Mouse (Mus musculus) limb, embryonic 12.5 days (tissue): ENCODE results near the gene Mmp8. TPM values are rescaled to one million over a fixed set of nuclear protein-coding genes. Genes with fewer than 3 reads are reported as not detected.

Experiments used
- ATAC-seq: fragments of 200-750 bp; cut with Nextera tagmentation; 2 replicates; pipeline ENCODE4 v1.8.0; 2017; ENCODE audit warnings: low read depth, moderate TSS enrichment; ENCODE audit not compliant: insufficient number of reproducible peaks, insufficient read depth, low FRiP score, low TSS enrichment
- H3K27ac ChIP-seq: fragments of 300-500 bp; sonication (generic); 2 replicates; pipeline ENCODE4 v1.5.1; 2016; ENCODE audit warnings: mild to moderate bottlenecking, moderate library complexity
- H3K27me3 ChIP-seq: fragments of 300-500 bp; sonication (generic); 2 replicates; pipeline ENCODE4 v1.6.1; 2016; ENCODE audit warnings: mild to moderate bottlenecking, moderate library complexity
- H3K36me3 ChIP-seq: fragments of 300-500 bp; sonication (generic); 2 replicates; pipeline ENCODE4 v1.6.1; 2016; ENCODE audit warnings: mild to moderate bottlenecking, moderate library complexity
- H3K4me1 ChIP-seq: fragments of 300-500 bp; sonication (generic); replicated peaks from 2 replicates; pipeline ENCODE4 v1.6.1; 2016
- H3K4me2 ChIP-seq: fragments of 300-500 bp; sonication (generic); 2 replicates; pipeline ENCODE4 v1.6.1; 2016; ENCODE audit warnings: mild to moderate bottlenecking, moderate library complexity
- H3K4me3 ChIP-seq: fragments of 300-500 bp; sonication (generic); replicated peaks from 2 replicates; pipeline ENCODE4 v1.5.1; 2016; ENCODE audit warnings: mild to moderate bottlenecking
- H3K9ac ChIP-seq: fragments of 300-500 bp; sonication (generic); replicated peaks from 2 replicates; pipeline ENCODE4 v1.6.1; 2016; ENCODE audit warnings: mild to moderate bottlenecking, moderate library complexity
- H3K9me3 ChIP-seq: fragments of 300-500 bp; sonication (generic); 2 replicates; pipeline ENCODE4 v1.6.1; 2016; ENCODE audit warnings: mild to moderate bottlenecking, moderate library complexity
- WGBS: fragments of 180-500 bp; shearing (Covaris S2); methylation state at CpG from one replicate; pipeline ENCODE4 v1.1.7; 2016; 5-methylcytosine and 5-hydroxymethylcytosine counted together
- polyA plus RNA-seq: library from polyadenylated mRNA; unstranded; fragments of >200 nt; fragmentation: Nextera tagmentation; extraction: Ambion mirVana; gene quantifications from 2 replicates; pipeline ENCODE4 v1.2.1, GENCODE M21; 2016

The Mmp8 gene
- polyA plus RNA-seq, 1 experiment from 2014 or later: 0.30 TPM

- Histone ChIP-seq H3K4me2 (no peak overlapping the region), H3K9me3 (no peaks in the 10 kb centered on the region), H3K27ac (no peak overlapping the region), H3K4me3 (no peak overlapping the region), H3K9ac (no peak overlapping the region), H3K4me1 (no peaks in the 10 kb centered on the region), H3K27me3 (no peaks in the 10 kb centered on the region), H3K36me3 (no peaks in the 10 kb centered on the region)
- 85% methylated on average over 4 of the region's 4 CpGs for WGBS
- no peak for ATAC-seq
These were observed 1.8 kb downstream of the Mmp8 start for GRCm38 (mm10) chr9:7560026-7560425.

- peaks cover 6% of the 10 kb centered on the region; the same call in 1 of the 2 replicates for H3K4me1 ChIP-seq
- ATAC-seq: no peak
- WGBS: 71% methylated on average over 7 of the region's 7 CpGs
- H3K4me3 ChIP-seq: no peak overlapping the region
- no peak overlapping the region for H3K27ac ChIP-seq
- no peak overlapping the region for H3K9ac ChIP-seq
- H3K9me3 ChIP-seq: no peaks in the 10 kb centered on the region
- H3K36me3 ChIP-seq: no peaks in the 10 kb centered on the region
- H3K4me2 ChIP-seq: no peak overlapping the region
- no peaks in the 10 kb centered on the region for H3K27me3 ChIP-seq
These were observed 9.1 kb downstream of the Mmp8 start for GRCm38 (mm10) chr9:7567376-7567775.

- H3K27me3 ChIP-seq: no peaks in the 10 kb centered on the region
- H3K27ac ChIP-seq: no peak overlapping the region
- no peak overlapping the region for H3K4me2 ChIP-seq
- no peaks in the 10 kb centered on the region for H3K9me3 ChIP-seq
- H3K9ac ChIP-seq: no peak overlapping the region
- no peak overlapping the region for H3K4me3 ChIP-seq
- H3K36me3 ChIP-seq: no peaks in the 10 kb centered on the region
- no peak for ATAC-seq
- H3K4me1 ChIP-seq: peaks cover 6% of the 10 kb centered on the region; the same call in 1 of the 2 replicates
- 59% methylated on average over 2 of the region's 2 CpGs for WGBS
These were observed 9.7 kb downstream of the Mmp8 start for GRCm38 (mm10) chr9:7567923-7568322.

- Histone ChIP-seq H3K4me3 (no peak overlapping the region), H3K9ac (no peak overlapping the region), H3K9me3 (no peaks in the 10 kb centered on the region), H3K4me1 (peaks cover 6% of the 10 kb centered on the region; the same call in 1 of the 2 replicates), H3K4me2 (no peak overlapping the region), H3K27ac (no peak overlapping the region), H3K36me3 (no peaks in the 10 kb centered on the region), H3K27me3 (no peaks in the 10 kb centered on the region)
- 95% methylated on average over 1 of the region's 1 CpGs for WGBS
- ATAC-seq: no peak
These were observed 12.2 kb downstream of the Mmp8 start for GRCm38 (mm10) chr9:7570485-7570884.

- 51% methylated on average over 4 of the region's 4 CpGs for WGBS
- no peak within 1 kb of the TSS for H3K4me3 ChIP-seq
- H3K9me3 ChIP-seq: no peaks in the 10 kb centered on the region
- H3K27ac ChIP-seq: no peak within 1 kb of the TSS
- no peak within 1 kb of the TSS for H3K4me2 ChIP-seq
- ATAC-seq: no peak
- H3K4me1 ChIP-seq: peaks cover 6% of the 10 kb centered on the region; the same call in 1 of the 2 replicates
- no peaks in the 10 kb centered on the region for H3K27me3 ChIP-seq
- H3K9ac ChIP-seq: no peak within 1 kb of the TSS
- H3K36me3 ChIP-seq: no peaks in the 10 kb centered on the region
These were observed 12.9 kb downstream of the Mmp8 start, which contains the start of gene Mmp27 for GRCm38 (mm10) chr9:7571162-7571561. Gene Mmp27, plus strand, starts transcription at chr9:7571396.

- no peaks in the 10 kb centered on the region for H3K36me3 ChIP-seq
- no peak overlapping the region for H3K27ac ChIP-seq
- no peak overlapping the region for H3K9ac ChIP-seq
- 82% methylated on average over 7 of the region's 7 CpGs for WGBS
- H3K4me1 ChIP-seq: peaks cover 6% of the 10 kb centered on the region; the same call in 1 of the 2 replicates
- H3K4me2 ChIP-seq: no peak overlapping the region
- H3K4me3 ChIP-seq: no peak overlapping the region
- H3K27me3 ChIP-seq: no peaks in the 10 kb centered on the region
- H3K9me3 ChIP-seq: no peaks in the 10 kb centered on the region
- ATAC-seq: no peak
These were observed 13.9 kb downstream of the Mmp8 start for GRCm38 (mm10) chr9:7572188-7572587.

- H3K9me3 ChIP-seq: no peaks in the 10 kb centered on the region
- H3K27ac ChIP-seq: no peak overlapping the region
- H3K4me3 ChIP-seq: no peak overlapping the region
- H3K4me1 ChIP-seq: peaks cover 6% of the 10 kb centered on the region; the same call in 1 of the 2 replicates
- H3K4me2 ChIP-seq: no peak overlapping the region
- no peaks in the 10 kb centered on the region for H3K27me3 ChIP-seq
- 64% methylated on average over 2 of the region's 2 CpGs for WGBS
- H3K9ac ChIP-seq: no peak overlapping the region
- H3K36me3 ChIP-seq: no peaks in the 10 kb centered on the region
- no peak for ATAC-seq
These were observed 14.5 kb downstream of the Mmp8 start for GRCm38 (mm10) chr9:7572663-7573308.

- Histone ChIP-seq H3K27ac (no peak overlapping the region), H3K4me1 (peaks cover 6% of the 10 kb centered on the region; the same call in 1 of the 2 replicates), H3K36me3 (no peaks in the 10 kb centered on the region), H3K9me3 (no peaks in the 10 kb centered on the region), H3K27me3 (no peaks in the 10 kb centered on the region), H3K4me2 (no peak overlapping the region), H3K4me3 (no peak overlapping the region), H3K9ac (no peak overlapping the region)
- WGBS: 81% methylated on average over 3 of the region's 3 CpGs
- ATAC-seq: no peak
These were observed 17.3 kb downstream of the Mmp8 start for GRCm38 (mm10) chr9:7575526-7575925.

- Histone ChIP-seq H3K27ac (no peak overlapping the region), H3K9ac (no peak overlapping the region), H3K36me3 (no peaks in the 10 kb centered on the region), H3K4me1 (no peaks in the 10 kb centered on the region), H3K4me2 (no peak overlapping the region), H3K4me3 (no peak overlapping the region), H3K27me3 (no peaks in the 10 kb centered on the region), H3K9me3 (no peaks in the 10 kb centered on the region)
- no peak for ATAC-seq
- WGBS: 86% methylated on average over 2 of the region's 2 CpGs
These were observed 19.1 kb downstream of the Mmp8 start for GRCm38 (mm10) chr9:7577371-7577770.

- Histone ChIP-seq H3K4me2 (no peak overlapping the region), H3K9ac (no peak overlapping the region), H3K27ac (no peak overlapping the region), H3K27me3 (no peaks in the 10 kb centered on the region), H3K4me1 (no peaks in the 10 kb centered on the region), H3K36me3 (no peaks in the 10 kb centered on the region), H3K9me3 (no peaks in the 10 kb centered on the region), H3K4me3 (no peak overlapping the region)
- 71% methylated on average over 8 of the region's 8 CpGs for WGBS
- no peak for ATAC-seq
These were observed 31.8 kb downstream of the Mmp8 start for GRCm38 (mm10) chr9:7590063-7590462.

- no peak for ATAC-seq
- Histone ChIP-seq H3K27me3 (no peaks in the 10 kb centered on the region), H3K9me3 (no peaks in the 10 kb centered on the region), H3K27ac (no peak overlapping the region), H3K9ac (no peak overlapping the region), H3K4me3 (no peak overlapping the region), H3K36me3 (no peaks in the 10 kb centered on the region), H3K4me1 (no peaks in the 10 kb centered on the region), H3K4me2 (no peak overlapping the region)
- 92% methylated on average over 3 of the region's 3 CpGs for WGBS
These were observed 35.1 kb downstream of the Mmp8 start for GRCm38 (mm10) chr9:7593272-7593812.
